Mouse (Mus musculus) monocyte, adult 5-6 weeks (primary cell): Measurements from ENCODE around the gene Plaur. TPM values are rescaled to one million over a fixed set of nuclear protein-coding genes. Genes with fewer than 3 reads are reported as not detected.

Experiments used
- ATAC-seq: fragments of 153-309, 156-312 bp; replicated peaks from 2 replicates; pipeline ENCODE4 v1.8.0; 2017; ENCODE audit warnings: mild to moderate bottlenecking; ENCODE audit not compliant: low TSS enrichment, insufficient number of reproducible peaks, severe bottlenecking, poor library complexity, low FRiP score
- total RNA-seq: library from RNA; stranded (forward); fragments of 200-1000, 200-491, 200-594 nt; gene quantifications from 3 replicates; pipeline ENCODE4 v1.2.3, GENCODE M21; 2017

The Plaur gene
- 286 to 300 TPM (median 297 TPM) in 3 replicates for total RNA-seq

DNA sequence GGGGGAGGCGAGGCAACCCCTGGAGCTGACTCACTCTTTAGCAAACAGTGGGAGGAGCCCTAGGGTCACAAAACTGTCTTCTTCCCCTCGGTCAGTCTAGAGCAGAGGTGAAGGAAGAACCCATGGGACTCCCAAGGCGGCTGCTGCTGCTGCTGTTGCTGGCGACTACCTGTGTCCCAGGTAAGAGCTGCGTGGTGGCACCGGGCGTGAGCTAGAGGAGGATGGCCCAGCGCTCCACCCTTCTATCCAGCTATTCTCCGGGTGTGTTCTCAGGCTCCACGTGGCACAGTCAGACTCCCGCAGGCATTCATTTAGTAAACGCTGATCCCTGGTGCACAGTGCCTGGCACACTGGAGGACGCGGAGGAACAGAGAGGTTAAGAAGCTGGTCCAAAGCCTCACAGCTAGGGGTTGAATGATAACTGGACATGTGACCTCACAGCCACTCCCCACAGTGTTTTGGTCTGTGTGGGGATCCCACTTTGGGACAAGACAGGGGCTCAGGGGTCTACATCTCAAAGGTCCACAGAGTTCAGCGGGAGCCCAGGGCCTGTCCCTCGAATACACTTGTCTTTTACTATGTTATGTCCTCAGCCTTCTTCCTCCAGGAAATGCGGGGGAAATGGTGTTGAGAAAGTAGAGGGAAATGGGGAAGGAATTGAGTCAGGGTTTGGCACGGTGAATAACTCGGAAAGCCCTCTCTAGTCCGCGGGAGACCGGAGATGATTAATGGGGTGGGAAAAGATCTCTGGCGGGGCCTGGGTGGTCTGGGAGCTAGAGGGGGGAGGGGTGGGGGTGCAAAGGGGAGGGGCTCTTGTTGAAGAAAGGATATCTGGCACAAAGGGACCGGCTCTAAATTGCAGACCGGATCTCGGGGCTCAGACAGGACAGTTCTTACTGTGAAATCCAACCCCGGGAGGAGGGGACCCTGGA lies at the start of gene Plaur:
Gene Plaur (plus strand): TSS at position 97 of the 932 bp plus-strand sequence.
- ATAC-seq: peak; percentile 46

DNA sequence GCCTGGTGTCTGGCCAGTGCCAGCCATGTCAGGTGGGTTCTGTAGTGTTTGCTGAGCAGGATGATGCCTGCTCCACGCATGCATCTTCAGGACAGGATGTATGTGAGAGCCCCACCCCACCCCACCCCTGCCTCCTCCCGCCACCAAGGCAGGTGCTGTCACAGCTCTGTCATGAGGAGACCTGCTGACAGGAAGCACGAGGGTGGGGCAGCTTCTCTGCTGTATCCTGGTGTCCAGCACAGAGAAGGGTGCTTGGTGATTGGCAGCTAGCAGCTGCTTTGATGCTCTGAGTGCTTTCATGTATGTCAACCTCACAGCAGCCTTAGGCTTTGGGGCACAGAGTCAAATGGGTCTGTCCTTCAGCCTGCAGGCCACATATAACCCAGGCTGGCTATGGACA lies 48.7 kb upstream of the Plaur start:
- ATAC-seq: peak; percentile 58

DNA sequence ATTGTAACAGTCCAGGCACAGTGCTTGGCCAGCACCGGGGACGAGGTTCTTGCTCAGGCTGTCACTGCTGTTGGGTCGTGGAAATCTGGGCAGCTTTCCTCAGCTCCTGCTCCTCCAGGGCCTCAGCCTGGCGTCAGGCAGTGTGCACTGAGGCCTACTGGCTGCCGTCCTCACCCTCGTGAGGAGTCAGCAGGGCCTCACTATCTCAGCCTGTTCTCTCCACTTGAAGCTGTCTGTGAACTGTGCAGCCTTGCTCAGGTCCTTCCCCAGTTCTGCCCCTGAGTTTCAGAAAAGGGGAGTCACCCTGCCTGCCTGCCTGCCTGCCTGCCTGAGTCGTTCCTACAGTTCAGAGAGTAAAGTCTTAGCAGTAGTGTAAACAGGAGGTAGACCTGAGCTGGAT lies 47.0 kb upstream of the Plaur start:
- ATAC-seq: no peak

DNA sequence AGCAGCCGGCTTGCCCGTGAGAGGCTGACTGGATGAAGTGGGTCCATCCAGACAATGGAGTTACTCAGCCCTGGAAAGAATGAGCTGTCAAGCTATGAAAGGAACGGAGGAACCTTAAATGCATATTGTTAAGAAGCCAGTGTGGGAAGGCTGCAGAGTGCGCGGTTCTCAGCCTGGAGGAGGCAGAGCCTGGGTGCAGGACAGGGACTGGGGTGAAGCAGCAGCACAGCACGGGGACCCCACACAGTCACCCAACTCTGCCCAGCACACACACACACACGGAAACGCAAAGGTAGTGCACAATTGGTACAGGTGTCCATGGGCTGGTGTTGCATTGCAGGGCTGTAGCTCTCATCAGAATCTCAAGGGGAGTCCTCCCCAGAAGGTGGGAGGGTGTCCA lies 42.7 kb upstream of the Plaur start:
- ATAC-seq: no peak

DNA sequence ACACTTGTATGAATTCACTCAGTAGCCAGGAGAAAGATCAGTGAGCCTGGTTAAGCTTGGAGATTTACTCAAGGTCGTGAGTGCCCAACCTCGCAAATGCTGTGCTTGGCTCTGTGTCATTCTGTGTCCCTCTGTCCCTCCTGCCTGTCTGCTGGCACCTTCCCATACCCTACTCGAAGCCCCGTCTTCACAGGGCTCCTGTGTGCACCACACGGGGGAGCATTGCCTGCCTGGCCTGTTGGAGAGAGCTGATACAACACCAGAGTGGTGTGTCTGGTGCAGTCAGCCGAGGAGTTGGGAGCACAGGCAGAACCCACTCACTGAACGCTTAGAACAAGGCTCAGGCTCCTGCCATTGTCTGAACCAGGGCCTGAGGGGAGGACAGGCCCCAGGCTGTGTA lies 40.6 kb upstream of the Plaur start:
- no peak for ATAC-seq

DNA sequence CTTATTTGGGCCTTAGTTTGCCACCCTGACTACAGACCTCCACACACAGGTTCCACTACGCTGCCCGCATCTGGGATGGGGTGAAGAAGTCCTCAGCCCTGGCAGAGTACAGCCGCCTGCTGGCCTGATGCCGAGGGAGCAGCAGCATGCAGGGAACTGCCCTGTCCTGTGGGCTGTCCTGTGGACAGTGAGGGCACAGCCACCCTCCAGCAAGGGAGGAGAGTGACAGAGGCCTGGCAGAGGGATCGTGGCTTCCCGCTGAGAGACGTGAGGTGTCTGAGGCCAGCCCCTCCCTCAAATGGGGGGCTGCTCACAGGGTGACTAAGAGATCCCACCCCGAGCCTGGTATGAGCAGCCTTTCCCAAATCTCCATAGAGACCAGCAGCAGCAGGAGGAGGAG lies 40.0 kb upstream of the Plaur start:
- ATAC-seq: no peak

DNA sequence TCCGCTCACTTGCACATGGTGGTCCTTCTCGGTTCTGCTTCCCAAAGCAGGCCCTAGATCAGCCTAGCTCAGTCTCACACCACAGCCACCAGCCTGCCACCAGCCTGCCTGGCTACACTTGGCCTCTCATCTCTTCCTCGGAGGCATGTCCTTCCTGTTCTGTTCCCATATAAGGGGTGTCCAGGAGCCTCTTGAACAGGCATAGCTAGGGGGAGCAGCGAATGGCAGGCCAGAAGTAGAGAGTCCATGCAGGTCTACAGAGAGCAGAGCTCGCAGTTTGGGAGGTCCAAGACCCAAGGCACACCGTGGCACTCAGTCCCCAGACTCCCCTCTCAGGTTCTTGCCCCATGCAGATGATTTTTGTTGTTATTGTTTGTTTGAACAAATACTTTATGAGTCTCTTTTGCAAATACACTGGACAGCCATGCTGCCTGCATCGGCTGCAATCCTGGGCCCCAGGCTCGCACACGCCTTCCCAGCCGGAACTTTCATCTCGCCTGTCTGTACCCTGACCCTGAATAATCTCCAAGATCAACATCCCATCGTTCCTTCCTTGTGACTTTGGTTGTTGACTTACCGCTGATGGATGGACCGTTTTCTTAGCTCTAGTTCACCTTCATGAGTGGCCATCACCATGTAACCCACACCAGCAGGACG lies 39.0 kb upstream of the Plaur start:
- ATAC-seq: no peak

DNA sequence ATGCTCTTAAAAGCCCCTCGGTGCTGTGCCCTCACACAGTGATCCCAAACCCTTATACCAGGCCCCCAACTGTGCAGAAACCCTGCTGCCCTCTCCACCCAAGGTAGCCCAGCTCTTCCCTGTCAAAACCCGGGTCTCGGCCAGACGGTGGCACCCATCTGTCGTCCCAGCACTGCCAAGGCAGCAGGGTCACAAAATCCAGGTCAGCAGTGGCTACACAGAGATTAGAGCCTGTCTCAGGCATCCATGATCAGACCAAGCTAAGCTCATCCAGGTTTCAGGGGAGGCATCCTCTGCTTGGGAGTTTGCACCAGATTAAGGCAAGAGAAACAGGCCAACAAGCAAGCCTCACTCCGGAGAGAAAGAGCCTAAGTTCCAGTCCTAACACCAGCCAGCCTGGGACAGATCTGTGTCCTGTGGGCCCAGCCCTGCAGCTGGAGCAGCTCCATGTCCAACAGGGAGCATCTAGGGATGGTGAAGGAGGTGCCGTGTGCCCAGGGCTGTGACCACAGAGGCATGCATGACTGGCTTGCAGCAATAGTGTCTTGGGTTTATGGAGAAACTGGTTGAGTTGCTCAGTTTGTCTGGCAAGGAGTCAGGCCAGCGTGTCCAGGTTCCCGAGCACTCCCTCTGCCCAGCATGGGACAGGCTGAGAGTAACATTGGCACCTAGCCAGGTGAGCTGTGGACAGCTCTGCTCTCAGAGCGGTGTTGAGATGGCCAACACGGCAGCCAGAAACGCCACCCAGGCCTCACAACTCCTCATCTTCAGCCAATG lies 38.1 kb upstream of the Plaur start:
- ATAC-seq: no peak

DNA sequence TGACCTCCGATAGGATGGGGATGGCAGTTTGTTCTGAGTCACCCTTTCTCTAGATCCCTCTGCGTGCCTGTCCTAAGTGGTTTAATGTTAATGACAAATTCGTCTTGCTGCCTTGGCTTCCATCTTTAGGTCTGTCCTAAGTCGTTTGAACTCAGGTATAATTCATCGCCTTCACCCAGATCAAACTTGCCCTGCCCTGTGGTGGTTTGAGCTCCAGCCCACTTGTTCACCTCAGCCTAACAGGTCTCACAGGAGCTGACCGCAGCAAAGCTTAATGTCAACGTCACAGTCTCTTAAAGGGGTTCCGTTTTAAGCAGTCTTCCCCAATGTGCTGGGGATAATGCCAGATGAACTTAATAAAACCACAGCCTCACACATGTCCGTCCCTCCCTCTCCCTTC lies 36.4 kb upstream of the Plaur start:
- ATAC-seq: no peak

DNA sequence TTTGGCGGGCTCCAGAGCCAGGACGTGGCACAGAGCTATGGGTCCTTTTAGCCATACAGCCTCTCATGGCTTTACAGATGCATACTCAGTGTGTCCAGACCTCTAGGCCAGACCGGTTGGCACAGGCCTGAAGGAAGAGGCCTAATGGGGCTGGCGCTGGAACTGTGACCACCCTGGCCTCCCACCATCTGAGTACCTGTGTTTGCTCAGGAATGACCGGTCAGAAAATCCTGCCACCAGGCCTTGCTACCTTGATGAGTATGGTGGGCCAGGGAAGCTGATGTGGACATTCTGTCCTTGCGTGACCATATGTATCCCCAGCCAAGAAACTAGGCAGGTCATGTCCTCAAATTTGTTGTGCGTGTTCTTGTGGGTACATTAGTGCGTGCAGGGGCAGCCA lies 35.1 kb upstream of the Plaur start:
- no peak for ATAC-seq

DNA sequence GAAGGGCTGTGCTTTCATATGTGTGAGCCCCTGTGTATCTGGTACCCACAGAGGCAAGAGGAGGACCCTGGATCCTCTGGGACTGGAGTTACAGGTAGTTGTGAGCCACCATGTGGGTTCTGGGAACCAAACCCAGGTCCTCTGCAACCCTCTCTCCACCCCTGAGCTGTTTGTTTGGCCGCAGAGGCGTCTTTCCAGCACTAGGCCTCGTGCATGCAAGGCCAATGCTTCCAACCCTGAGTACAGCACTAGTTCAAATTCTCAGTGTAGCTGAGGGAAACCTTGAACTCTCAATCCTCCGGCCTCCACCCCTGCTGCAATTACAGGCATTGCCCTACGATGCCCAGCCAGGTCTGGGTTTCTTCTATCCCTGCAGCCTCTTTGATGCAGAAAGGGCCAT lies 33.6 kb upstream of the Plaur start:
- ATAC-seq: no peak

DNA sequence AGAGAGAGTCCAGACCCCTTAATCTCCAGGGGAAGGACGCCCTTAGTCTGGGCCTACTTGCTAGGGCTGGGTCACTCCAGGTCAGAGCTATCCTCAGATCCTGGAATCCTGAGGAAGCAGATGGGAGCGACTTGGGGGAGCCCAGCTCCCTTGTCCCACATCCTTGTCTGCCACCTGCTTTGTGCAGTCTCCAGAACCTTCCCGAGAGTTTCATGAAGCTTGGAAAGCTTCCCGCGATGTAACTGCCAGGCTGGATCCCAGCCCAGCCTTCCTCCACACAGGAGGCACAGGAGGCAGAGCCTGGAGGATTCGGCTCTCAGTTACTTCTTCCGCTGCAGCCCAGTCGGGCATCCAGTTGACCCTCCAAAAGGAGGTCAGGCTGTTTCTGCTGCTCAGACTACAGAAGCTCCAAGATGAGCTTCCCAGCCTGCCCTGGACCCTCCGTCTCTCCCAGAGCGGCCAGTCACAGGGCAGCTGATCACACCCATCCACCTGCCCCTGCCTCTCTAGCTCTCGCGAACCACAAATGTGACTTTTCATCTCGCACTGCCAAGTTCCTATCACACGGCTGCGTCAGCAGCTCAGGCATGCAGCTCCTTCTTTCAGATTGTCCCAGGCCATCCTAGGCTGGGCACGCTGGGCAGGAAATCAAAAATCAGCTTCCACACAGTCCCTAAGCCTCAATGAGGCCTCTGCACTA lies 32.7 kb upstream of the Plaur start:
- 0 out of 2 replicates have a peak, but pooled peaks have one; percentile 7 for ATAC-seq

DNA sequence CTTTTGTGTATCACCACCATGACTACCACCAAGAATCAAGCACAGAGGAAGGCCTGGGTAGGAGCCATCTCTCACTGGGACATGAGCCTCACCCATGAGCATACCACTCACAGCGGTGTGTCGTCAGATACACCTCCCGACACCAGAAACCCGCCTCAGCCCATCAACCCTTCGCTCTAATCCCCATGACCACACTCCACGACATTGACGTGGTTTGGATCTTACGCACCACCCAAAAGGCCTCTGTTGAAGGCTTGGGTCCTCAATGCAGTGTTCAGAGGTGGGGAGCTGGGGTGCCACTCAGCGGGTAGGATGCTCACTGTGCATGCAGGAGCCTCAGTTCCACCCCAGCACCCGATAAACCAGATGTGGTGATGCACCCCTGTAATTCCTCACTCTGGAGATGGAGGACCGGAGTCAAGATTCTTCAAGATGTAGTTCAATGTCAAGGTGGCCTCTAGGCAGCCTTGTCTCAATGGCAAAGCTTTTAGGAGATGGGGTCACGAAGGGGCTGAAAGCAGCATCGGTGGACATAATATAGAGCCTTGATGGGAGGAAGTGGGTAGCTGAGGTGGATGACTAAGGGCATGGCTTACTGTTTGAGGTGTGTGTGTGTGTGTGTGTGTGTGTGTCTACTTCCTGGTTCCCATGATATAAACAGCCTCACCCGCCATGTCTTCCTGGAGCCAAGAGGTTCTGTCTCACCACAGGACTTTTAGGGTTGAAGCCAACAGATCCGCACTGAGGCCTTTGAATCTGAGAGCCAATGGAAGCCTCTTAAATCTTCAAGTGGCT lies 31.5 kb upstream of the Plaur start:
- ATAC-seq: no peak

DNA sequence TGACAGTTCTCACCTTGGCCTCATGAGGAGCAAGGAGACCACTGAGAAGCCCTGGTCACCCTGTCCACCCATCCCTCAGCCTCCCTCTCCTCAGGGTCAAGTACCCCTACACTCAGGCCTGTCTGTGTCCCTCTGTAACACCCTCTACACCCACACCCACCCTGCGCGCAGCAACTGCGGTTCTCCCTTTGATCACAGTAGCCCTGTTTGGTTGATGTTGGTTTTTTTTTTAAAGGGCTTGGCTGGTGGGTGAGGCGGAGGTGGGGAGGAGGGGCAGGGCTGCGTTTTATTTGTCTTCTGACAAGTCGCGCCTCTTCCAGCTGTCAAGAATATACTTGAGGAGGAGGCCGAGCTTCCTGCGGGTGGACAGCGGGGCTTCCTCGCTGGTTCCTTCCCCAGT lies 30.6 kb upstream of the Plaur start:
- no peak for ATAC-seq

DNA sequence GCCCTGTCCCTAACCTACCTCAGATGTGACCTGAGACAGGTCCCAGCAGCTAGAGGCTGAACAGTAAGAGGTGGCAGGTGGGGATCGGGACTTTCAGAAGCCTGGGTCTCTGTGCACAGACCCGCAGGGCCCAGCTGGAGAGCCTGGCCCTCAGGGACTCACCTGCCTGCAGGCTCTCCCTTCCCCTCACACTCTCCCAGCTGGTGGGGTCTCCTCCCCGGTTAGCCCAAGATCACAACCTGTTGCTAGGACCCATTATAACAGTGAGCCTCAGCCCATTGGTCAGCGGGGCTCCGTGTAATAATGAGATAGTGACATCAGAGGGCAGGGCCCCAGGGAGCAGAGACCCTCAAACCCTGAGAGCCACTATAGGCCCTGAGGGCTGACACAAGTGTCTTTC lies 27.0 kb upstream of the Plaur start:
- ATAC-seq: no peak

DNA sequence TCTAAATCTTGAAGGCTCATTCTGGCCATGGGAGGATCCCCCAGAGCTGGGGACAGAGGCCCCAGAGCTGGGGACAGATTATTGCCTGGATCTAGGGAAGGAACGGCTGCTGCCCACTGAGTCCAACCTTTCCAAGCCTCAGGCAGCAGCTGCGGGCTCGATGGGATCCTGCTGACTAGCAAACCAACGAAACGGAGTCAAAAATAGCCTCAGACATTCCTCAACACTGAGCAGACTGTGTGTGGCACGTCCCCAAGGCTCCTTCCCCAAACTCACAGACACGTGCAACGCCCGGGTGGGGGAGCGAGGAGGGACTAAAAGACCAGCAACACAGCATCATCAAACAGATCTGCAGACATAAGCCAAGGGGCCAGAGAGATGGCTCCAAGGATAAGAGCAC lies 24.3 kb upstream of the Plaur start:
- ATAC-seq: no peak

DNA sequence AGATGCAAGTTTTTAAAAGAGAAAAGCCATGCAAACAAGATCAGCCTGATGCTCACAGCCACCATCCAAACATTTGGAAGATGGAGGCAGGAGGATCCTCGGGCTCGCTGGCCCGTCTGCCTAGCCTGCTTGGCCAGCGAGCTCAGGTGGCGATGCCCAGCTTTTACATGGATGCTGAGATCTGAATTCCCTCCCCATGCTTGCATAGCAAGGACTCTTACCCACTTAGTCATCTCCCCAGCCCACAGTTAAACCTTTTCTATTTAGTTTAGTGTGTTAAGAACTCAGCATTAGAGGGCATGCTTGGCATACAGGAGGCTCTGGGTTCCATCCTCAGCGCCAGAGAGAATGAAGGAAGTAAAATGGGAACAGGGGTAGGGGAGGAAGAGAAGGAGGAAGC lies 23.1 kb upstream of the Plaur start:
- ATAC-seq: no peak

DNA sequence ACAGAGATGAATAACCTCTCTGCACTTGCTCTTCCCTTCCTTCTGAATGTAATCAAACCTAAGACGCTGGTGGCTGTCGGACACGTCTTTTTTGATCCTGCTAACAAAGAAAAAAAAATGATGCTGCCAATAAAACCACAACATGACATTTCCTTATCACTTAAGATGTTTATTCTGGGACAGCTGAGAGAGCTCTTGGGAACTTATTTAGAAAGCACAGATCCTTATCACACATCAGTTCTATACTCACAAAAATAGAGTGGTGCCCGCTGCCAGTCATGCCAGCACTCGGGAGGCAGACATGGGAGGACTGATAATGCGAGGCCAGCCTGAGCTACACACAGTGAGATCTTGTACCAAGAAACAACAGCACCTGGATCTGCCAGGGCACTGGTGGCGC lies 22.4 kb upstream of the Plaur start:
- no peak for ATAC-seq
